Mouse (Mus musculus): ENCODE results near the gene Hs6st3.
"Not testable (repeated sequence)": the region's sequence is repeated elsewhere in the genome, so short reads cannot be mapped to it uniquely, and the experiment has no call there.

Hs6st3 gene

DNA sequence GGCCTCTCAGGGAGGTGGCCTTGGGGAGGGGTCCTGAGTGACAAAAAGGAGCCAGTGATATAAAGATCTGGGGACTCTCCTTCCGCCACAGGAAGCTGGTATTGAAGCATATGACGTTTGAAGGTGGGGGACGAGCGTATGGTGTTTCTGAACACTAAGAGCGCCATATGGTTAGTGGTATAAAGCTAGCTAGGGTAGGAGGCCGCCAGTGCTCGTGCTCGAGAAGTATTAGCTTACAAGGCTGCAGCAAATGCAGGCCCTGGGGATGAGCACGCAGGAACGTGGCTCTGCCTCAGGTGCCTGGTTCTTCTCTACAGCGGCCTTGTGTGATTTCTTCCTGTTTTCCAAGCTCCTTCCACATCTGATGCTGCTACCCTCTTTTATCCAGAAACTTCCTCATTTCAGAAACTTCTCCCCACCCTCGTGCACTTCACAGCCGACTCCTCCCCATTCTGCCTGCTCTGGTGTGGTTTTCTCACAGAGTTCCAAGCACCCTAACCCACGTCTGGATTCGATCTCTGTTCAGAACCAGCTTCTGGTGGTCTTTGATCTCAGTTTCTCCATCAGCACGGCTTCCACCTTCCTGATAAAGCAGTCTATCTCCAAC is 110.0 kb downstream of the Hs6st3 start:
- no peak for DNase-seq (ENCODE audit: inconsistent ontology term)

DNA sequence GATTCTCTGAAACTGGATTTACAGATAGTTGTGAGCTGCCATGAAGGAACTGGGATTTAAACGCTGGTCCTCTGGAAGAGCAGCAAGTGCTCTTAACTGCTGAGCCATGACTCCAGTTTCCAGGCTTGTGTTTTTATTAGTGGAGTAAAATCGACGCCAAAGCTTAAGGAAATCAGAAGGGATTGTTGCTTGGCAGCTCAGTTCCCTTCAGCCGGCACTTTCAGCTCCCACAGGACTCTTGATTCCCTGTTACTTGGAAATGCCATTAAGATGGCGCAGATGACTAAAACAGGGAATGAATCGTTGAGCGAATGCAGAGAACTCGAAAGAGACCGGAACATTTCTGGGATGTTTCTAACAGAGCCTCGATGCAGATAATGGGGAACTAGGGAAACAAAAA is 112.2 kb downstream of the Hs6st3 start:
- DNase-seq (ENCODE audit: inconsistent ontology term), result no peak

DNA sequence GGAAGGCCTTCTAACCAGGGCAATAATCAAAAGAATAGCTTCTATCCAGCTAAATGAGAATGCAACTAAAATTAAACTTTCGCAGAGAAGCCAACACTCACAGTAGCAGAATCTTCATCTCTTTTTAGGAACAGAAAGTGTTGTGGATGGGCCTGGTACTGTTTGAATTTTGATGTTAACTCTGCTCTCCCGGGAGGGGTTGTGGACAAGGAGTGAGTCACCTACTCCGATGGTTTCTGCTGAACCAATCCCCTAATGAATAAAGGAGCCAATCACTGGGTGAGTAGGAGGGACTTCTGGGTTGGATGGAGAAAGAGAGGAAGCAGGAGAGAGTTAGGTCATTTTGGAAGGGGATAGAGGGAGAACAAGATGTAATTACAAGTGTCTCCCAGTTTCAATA is 117.3 kb downstream of the Hs6st3 start:
- DNase-seq (ENCODE audit: inconsistent ontology term), result no peak

DNA sequence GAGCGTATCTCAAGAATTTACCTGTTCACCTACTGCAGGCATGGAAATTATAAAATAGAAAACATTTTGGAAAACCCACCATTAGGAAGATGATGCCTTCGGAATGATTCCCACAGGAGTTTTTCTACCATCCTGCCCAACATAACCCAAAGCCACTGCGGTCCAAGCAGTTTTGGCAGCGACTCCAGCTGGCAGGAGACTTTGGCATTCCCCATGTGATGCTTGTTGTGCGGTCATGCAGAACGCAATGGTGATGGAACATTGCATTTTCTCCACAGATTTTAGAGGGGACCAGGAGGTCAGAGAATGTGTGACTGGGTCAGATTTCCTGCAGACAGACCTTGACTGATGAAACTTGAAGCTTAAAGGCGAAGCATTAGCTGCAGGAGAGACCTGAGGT is 118.9 kb downstream of the Hs6st3 start:
- DNase-seq (ENCODE audit: inconsistent ontology term), result peak; percentile 88

DNA sequence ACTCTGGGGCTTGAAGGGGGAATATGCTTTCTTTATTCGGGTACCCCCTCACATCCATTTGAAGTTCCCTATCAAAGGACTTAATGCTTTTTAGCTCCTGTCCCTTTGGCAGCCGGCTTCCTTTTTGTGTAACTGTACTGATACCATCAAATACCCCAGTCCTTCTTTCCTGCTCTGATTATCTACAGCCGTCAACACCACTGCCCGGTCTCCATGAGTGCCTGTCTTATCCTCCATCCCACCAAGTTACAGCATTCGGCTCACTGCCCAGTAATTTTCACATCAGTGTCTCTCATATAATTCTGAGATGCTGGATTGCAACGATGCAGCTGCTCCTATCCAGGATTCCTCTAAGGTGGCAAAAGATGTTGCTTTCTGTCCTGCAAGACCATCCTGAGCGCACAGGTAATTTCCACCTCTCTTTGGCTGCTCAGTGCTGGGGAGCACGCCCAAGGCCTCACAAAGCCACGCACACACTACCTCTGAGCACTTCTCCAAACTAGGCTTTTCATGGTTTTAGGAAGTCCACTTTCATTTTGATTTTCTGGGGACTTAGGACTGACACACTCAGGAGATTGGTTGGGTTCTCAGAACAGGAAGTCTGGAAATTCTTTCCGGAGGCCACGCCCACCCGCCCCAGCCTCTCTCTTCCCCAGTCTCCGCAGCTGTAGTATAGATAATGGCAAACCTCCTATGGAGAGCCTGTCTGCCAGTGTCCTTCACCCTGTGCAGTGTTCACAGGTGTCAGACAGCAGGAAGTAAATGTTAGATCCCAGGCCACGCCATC is 122.2 kb downstream of the Hs6st3 start:
- DNase-seq (ENCODE audit: inconsistent ontology term), result no peak

DNA sequence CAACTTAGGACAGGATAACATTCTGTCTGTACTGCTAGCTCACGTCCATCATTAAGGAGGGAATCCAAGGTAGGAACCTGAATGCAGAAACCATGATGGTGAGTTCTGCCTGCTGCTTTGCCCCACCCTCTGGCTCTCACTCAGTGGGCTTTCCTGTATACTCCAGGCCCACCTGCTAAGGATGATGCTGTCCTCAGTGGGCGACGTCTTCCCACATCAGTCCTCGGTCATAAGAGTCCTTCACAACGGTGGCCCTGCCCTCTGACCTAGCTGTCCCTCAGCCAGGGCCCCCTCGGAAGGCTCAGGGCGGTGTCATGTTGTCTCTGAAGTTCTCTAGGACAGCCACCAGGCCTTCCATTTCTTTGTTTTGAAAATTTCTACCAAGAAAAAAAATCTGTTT is 128.2 kb downstream of the Hs6st3 start:
- no peak for DNase-seq (ENCODE audit: inconsistent ontology term)

DNA sequence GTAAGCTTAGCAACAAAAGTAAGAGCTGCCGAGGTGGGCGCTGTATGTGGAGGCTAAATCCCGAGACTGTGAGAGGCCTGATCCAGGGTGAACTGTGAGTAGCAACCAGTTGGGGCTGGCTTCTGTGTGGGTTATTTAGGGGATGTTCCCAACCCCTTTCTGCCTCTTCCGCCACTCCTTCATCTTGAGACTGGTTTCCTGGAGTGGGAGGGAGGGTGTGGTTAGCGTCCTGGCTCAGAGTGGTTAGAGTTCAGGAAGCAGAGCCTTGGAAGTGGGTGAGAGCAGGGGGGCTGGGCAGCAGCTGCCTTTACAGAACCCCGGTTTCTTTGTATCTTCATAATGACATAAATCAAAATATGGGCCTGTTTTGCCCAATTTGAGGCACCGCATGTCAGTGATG is 134.9 kb downstream of the Hs6st3 start:
- DNase-seq (ENCODE audit: inconsistent ontology term), result no peak

DNA sequence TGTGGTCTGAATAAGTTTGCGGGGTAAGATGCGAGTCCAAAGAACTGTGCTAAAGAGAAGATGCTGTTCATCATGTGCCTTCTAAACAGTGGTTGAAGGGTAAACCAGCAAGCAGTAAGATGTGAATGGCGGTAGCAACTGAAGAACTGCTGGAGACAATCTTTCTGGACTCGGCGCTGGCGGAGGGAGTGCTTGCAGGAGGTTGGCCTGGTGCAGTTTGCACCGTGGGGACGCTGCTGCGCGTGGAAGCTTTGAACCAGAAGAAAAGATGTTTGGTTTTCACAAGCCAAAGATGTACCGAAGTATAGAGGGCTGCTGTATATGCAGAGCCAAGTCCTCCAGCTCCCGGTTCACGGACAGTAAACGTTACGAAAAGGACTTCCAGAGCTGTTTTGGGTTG is 140.0 kb downstream of the Hs6st3 start:
- DNase-seq (ENCODE audit: inconsistent ontology term), result not testable (repeated sequence)

DNA sequence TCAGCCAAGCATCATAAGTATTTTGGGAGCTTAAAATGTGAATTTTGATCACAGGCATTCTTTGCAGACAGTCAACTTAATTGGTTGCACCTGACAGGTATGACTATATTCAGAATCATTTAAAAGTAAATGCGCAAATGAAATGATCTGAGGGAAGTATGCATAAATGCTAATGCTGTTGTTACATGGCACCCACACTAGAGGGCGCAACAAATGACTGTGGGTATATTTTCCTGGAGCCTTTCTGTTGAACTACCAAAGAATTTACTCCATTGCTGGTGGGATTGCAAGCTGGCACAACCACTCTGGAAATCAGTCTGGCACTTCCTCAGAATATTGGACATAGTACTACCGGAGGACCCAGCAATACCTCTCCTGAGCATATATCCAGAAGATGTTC is 145.8 kb downstream of the Hs6st3 start:
- DNase-seq (ENCODE audit: inconsistent ontology term), result no peak

DNA sequence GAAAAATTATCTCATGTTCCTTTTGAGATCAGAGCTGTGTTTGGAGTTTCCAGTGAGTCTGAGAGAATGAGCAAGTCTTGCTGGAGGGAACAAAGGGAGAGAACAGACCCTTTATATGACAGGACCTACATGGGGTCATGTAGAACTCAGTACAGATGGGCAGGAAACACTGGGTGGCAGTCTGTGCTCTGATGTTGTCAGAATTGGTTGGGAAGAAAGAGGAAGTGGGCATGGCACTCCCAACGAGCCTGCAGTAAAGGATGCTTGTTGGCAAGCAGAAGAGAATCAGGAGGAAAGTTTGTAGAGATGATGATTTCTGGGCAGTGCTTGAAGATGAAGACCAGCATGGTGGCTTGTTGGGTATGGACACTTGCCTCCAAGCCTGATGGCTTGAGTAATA is 151.5 kb downstream of the Hs6st3 start:
- no peak for DNase-seq (ENCODE audit: inconsistent ontology term)

DNA sequence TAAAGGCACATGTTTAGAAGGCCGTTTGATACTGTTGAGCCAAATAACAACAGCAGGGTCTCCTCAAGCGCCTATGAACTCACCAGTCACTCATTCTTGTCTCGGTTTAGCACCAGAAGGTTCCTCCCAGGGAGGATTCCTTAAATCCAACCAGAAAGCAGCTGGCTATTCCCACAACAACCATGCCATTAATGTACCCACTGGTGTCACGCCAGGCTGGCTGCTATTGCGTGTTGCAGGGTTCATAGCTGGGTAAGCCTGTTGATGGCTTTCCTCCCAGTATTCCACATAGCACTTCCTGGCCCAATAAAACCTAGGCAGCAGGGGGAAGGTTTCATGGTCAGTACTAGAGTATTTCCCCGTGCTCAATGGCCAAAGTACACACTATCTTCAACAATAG is 155.9 kb downstream of the Hs6st3 start:
- no peak for DNase-seq (ENCODE audit: inconsistent ontology term)

DNA sequence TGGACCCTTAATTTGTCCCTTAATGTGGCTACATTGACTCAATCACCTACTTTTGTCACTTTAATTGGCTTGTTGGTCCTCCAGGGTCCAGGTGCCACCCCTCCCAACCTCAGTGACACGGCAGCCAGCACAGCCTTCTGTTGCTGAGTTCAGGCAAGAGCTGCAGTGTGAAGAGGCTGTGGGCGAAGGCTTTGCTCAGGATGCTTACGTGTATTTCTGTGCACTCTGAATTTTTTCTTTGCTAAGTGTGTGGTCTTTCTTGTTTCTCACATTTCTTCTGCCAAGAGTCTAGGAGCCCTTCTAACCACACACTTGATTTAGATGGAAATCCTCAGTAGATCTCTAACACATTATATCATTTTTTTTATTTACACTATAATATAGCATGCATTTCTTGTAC is 168.3 kb downstream of the Hs6st3 start:
- DNase-seq (ENCODE audit: inconsistent ontology term), result no peak

DNA sequence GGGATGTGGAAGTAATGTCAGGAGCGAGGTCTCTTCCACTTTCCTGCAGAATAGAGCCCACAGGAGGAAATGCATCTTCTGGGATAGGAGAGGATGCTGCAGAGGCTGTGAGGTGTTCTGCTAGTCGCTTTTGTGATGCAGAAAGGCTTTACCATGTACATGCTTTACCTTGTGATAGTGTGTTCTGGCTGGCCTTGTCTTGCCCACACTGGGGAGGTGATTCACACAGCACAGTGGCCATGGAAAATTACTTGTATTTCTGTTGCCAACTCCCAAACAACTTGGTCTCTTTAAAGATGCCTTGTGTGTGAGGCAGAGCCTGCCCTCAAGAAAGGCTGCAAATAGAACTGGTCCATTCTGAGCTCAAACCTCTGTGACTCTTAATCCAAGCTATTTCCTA is 180.2 kb downstream of the Hs6st3 start:
- DNase-seq (ENCODE audit: inconsistent ontology term), result no peak

DNA sequence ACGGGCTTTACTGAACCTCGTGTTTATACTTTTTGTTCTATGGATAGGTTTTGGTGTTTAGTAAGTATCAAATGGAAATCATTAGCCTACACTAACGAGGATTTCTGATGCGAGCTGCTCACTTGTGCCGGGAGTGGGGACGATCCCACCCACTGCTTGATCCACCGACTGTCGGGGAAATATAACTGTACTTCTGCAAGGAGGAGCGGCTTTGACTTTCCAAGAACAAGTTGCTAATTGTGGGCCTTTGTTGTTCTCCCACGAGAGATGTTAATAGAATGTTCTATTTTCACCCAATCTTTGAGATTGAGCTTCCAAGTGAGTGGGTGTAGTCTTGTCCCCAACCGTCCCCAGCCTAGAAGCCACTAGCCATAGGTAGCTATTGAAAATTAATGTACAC is 209.1 kb downstream of the Hs6st3 start:
- DNase-seq (ENCODE audit: inconsistent ontology term), result no peak

DNA sequence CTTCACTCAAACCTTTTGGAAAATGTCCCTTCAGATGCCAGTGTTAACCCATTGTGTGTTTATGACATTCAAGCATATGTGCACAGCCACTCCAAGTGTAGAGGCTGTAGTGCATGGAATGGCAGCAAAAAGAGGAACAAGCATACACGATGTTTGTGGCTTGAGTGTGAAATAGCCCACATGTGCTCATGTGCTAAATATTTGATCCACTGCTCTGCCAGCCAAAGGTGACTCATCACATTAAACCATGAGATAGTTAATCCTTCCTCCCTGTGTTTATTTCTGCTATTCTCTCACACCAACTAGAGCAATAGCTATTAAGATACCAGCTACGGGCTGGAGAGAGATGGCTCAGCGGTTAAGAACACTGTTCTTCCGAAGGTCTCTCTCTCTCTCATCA is 223.3 kb downstream of the Hs6st3 start:
- peak; percentile 30 for DNase-seq (ENCODE audit: inconsistent ontology term)

DNA sequence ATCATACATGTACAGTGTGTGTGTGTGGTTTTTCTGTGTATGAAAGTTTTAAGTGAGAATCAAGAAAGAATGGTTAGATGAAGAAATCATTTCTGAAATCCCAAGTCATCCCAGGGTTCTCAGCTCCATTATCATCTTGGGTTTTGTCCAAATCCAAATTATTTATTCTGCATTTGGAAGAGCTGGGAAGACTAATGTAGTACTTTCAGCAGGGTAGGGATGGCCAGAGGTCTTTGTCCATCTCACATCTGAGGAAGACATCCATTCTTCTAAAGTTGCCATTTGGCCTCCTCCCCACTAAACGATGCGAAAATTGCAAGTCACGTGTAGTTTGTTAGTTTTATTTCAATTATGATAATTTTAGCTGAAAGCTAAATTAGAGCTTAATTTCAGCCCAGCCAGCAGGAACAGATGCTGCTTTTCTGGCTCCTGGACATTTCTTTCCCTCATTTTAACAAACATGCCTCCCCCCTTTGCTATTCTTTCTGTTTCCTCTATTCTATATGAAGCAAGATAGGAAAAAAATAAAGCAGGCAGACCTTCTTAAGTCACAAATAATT is 229.8 kb downstream of the Hs6st3 start:
- no peak for DNase-seq (ENCODE audit: inconsistent ontology term)

DNA sequence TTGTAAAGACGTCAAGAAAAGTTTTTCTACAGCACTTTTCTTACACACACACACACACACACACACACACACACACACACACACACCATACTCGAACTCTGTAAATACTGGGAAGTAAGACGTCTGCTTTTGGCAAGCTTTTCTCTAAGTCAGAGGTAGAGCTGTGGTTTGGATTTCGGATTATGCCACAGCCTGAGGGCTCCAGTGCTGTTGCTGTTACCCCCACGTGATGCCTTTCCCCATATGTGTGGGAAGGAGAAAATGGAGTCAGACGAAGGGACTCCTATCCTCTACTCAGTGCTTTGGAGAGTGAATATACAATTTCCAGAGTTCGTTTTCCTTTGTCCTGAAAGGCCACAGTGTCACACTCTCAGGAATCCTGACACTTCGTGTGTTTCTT is 231.1 kb downstream of the Hs6st3 start:
- DNase-seq (ENCODE audit: inconsistent ontology term), result no peak

DNA sequence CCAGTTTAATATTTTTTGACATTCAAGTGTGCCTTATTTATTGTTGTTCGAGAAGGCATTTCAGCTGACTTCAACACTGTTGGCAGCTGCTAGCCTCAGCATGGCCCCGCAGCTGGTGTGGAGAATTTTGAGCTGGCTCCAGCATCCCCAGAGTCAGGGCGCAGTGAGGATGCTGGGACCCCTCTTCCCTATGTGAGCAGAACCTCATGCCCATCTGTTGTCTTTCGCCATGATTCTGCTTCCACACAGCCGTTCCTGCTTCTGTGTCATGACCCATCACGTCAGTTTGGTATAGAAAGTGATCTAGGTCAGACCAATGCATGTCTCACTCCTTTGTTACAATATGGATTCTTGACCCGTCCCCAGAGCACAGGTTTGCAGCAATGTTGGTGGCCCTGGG is 231.9 kb downstream of the Hs6st3 start:
- no peak for DNase-seq (ENCODE audit: inconsistent ontology term)

DNA sequence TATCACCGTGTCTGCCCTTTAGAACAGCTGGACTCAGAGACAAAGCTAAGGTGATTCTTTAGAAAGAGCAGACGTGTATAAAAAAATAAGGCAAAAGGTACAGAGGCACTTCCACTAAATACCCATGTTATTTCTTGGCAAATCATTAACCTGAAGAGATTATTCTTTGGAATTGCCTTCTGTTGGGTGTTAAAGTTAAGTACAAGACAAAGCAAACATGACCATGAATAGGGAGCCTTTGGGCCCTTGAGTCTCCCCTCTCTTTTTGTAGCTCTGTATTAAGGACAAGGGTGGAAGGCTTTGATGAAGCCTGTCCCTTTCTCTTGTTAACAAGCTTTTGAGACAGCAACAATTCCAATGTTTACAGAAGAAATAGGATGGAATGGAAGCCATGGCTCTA is 241.2 kb downstream of the Hs6st3 start:
- DNase-seq (ENCODE audit: inconsistent ontology term), result no peak

DNA sequence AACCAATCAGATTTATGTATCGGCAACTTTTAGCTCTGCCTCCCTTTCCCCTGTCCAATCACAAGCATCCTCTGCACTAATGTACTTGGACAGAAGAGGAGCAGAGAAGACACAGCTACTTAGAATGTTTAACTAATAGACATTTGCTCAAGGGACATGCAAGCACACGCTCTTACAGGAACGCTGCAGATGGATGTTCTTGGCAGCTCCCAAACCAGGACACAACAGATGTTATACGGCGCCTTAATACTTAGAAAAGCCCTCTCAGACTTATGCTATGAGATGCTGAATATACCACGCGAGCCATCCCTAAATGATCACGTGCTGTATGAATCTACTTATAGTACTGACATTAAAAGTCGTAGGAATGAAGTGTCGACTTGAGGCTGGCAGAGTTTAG is 263.5 kb downstream of the Hs6st3 start:
- no peak for DNase-seq (ENCODE audit: inconsistent ontology term)

DNA sequence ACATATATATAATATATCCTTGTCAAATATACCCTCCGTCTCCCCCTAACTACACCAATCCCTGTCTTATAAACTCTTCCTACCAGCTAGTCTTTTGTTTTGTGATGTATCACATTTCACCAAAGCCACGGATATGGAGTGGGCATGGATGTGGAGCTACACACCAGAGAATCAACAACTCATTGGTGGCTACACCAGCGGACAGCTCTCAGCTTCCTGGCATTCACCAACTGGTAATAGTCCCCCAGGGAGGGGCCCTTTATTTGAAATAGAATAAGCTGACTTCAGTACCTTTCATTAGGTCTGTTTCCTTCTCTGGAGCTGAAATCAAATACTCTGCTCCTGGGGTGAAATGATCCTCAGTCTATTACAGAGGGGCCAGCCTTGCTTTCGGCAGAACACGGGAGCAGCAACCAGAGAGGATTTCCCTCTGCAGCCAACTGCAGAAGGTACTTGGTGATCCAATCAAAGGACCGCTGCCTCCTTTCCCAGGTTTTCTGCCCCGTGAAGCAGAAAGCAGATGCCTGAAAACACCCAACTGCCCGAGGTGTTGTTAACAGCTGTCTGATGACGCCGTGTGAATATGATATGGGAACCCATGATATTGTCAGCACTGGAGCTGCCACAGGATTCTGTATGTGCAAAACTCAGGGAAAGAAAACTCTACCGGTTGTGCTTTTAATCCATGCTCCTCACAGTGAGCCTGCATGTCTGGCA is 271.4 kb downstream of the Hs6st3 start:
- DNase-seq (ENCODE audit: inconsistent ontology term), result no peak

DNA sequence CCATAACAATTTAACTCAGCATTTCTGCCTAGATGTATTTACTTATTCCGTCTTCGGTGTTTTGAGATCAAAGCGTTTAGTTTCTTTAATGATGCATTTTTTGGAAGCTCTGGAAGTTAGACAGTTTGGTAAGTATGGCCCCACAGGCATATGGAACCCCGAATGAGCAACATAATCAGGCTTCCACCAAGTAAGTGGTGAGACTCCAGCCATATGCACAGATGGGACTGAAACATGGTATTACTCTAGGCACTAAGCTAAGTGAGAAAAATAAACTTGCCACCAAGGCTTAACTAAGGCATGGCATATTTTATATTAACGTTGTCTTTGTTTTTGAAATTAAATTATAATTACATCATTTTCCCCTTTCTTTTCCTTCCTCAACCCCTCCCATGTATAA is 284.8 kb downstream of the Hs6st3 start:
- DNase-seq (ENCODE audit: inconsistent ontology term), result no peak

DNA sequence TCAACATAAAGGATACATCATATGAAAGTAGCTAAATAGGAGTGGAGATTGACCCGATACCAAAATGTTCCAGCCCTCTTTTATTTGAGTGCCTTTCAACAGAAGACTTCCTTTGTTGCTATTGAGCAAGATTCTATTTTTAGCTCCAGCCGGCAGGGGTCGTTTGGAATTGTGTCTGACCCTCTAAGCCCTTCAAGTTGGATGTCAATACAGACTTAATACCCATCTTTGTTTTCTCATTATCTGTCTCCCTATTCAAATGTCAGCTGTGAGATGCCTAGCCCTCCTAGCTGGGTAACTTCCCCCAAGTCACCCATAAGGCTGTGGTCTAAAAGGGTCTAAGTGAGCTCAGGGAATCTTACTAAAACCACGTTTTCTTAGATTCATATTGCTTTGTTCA is 312.3 kb downstream of the Hs6st3 start:
- no peak for DNase-seq (ENCODE audit: inconsistent ontology term)

Data from Muller cell, postnatal 12 days (primary cell).